Mouse (Mus musculus) monocyte, adult 5-6 weeks (primary cell): ENCODE measurements at regions not wholly inside any gene's neighbourhood (a gene's known extent, or its start where the extent isn't known, plus 50 kb on each side); places are given as distances from the start of the nearest gene placed in this dataset.

Source experiments
- ATAC-seq: fragments of 153-309, 156-312 bp; replicated peaks from 2 replicates; pipeline ENCODE4 v1.8.0; 2017; ENCODE audit warnings: mild to moderate bottlenecking; ENCODE audit not compliant: low TSS enrichment, insufficient number of reproducible peaks, severe bottlenecking, poor library complexity, low FRiP score

GRCm38 (mm10) chr1:126929666-126930065 lies 99.1 kb upstream of the Nckap5 start:
- ATAC-seq: no peak

- no peak for ATAC-seq
Observed at GRCm38 (mm10) chr1:126928186-126928585, 97.6 kb upstream of the Nckap5 start.

GRCm38 (mm10) chr1:126925150-126926035 lies 94.8 kb upstream of the Nckap5 start:
- no peak for ATAC-seq

GRCm38 (mm10) chr1:126923981-126924380 lies 93.4 kb upstream of the Nckap5 start:
- no peak for ATAC-seq

GRCm38 (mm10) chr1:126922231-126922630 lies 91.6 kb upstream of the Nckap5 start:
- no peak for ATAC-seq

GRCm38 (mm10) chr1:126918876-126919275 lies 88.3 kb upstream of the Nckap5 start:
- ATAC-seq: no peak

GRCm38 (mm10) chr1:126917872-126918271 lies 87.3 kb upstream of the Nckap5 start:
- no peak for ATAC-seq

GRCm38 (mm10) chr1:126916369-126916768 lies 85.8 kb upstream of the Nckap5 start:
- ATAC-seq: no peak

- ATAC-seq: no peak
Observed at GRCm38 (mm10) chr1:126911277-126912060, 80.9 kb upstream of the Nckap5 start.

- ATAC-seq: no peak
Observed at GRCm38 (mm10) chr1:126907417-126907816, 76.8 kb upstream of the Nckap5 start.

- ATAC-seq: no peak
Observed at GRCm38 (mm10) chr1:126898484-126898883, 67.9 kb upstream of the Nckap5 start.

- ATAC-seq: no peak
Observed at GRCm38 (mm10) chr1:126896895-126897294, 66.3 kb upstream of the Nckap5 start.

GRCm38 (mm10) chr1:126880801-126881200 lies 50.2 kb upstream of the Nckap5 start:
- ATAC-seq: no peak
